Mouse (Mus musculus) heart, postnatal 0 days (tissue): ENCODE data around the gene 4930544G11Rik.

Experiments
- CTCF ChIP-seq: IDR thresholded peaks from 2 replicates; pipeline ENCODE4 v1.5.1; 2016; ENCODE audit warnings: antibody characterized with exemption, control low read depth, low read depth
- EP300 ChIP-seq: IDR thresholded peaks from 2 replicates; pipeline ENCODE4 v1.6.1; 2016; ENCODE audit warnings: antibody characterized with exemption, low read depth

DNA sequence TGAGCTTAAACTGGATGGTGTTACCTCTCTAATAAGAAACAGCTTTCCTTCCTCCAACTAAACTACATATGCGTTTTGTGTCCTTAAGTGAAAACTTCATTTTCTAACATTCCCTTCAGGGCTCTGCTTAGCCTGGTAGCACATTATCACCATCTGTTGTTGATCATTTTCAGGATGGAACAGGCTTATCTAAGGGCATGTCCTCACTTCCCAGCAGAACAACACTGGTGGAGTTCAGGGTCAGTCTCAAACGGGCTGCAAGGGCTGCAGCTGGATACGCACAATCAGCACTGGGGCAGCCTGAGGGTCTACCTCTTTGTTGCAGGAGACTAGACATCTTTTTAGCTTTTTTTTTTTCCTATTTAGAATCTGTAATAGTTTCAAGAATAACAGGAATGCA lies 39.7 kb downstream of the 4930544G11Rik start:
- TF ChIP-seq CTCF (no peak), EP300 (no peak)
